Mouse (Mus musculus): ENCODE results near the gene Gm20937. TPM values are rescaled to one million over a fixed set of nuclear protein-coding genes. Genes with fewer than 3 reads are reported as not detected.
"Not testable (repeated sequence)": the region's sequence is repeated elsewhere in the genome, so short reads cannot be mapped to it uniquely, and the experiment has no call there.

Gm20937 gene
- polyA plus RNA-seq (2015; fragmentation: Nextera tagmentation; extraction: Ambion mirVana), result not detected in 2 replicates

- H3K4me1 ChIP-seq (replicated peaks; ENCODE audit: insufficient read depth, low read length); DNase-seq (ENCODE audit: low spot score); H3K9ac ChIP-seq (ENCODE audit: low read depth, low read length); H3K27ac ChIP-seq; H3K9me3 ChIP-seq (replicated peaks; ENCODE audit: low read length); ATAC-seq (replicated peaks; ENCODE audit: low FRiP score, low read depth); H3K27me3 ChIP-seq (ENCODE audit: insufficient read depth, low read length); H3K36me3 ChIP-seq (ENCODE audit: insufficient read depth, low read length); H3K4me3 ChIP-seq (replicated peaks; ENCODE audit: low read depth, low read length); H3K4me2 ChIP-seq (ENCODE audit: low read length): not testable (repeated sequence)
- no CpG with 5 or more reads among the region's 6 CpGs for WGBS
Observed at GRCm38 (mm10) chrY:68294798-68295197, at the start of gene Gm20937. Gm20937 (minus strand) TSS chrY:68294898.

Other genes with a start within 250 kb of the Gm20937 start
- gene Gm20816, start 243.1 kb upstream of the Gm20937 start, polyA plus RNA-seq (2015; fragmentation: Nextera tagmentation; extraction: Ambion mirVana), result not detected in 2 replicates

Measured in kidney, postnatal 0 days (tissue).